Mouse (Mus musculus) Patski (cell line): Measurements from ENCODE around the gene Slc12a3. TPM values are rescaled to one million over a fixed set of nuclear protein-coding genes. Genes with fewer than 3 reads are reported as not detected.

ENCODE experiments used
- ATAC-seq: fragments of 100-300 bp; one replicate; pipeline ENCODE4 v1.8.0; 2021
- CTCF ChIA-PET: fragments of 350-600 bp; sonication (Branson Sonifier 250); formaldehyde crosslinking; loops from one replicate; lab custom pipeline; 2022; ENCODE audit warnings: inconsistent platforms; lab: Charles Lee
- POLR2A ChIA-PET: fragments of 350-600 bp; sonication (Branson Sonifier 250); formaldehyde crosslinking; loops from one replicate; lab custom pipeline; 2022; ENCODE audit warnings: antibody characterized with exemption, inconsistent platforms; lab: Charles Lee
- DNase-seq: peaks from one replicate; pipeline ENCODE4 v3.0.0-alpha.2; 2011; ENCODE audit warnings: low read depth, low spot score
- H3K27me3 ChIP-seq: fragments of 371-371 bp; one replicate; pipeline ENCODE4 v1.5.1; 2021
- CTCF ChIP-seq: fragments of 100-300 bp; IDR thresholded peaks from one replicate; pipeline ENCODE4 v1.5.1; 2021
- in situ Hi-C: fragments of 300-500 bp; cut with MboI; formaldehyde crosslinking; loops from 3 replicates; pipeline ENCODE4 v1.11.1; 2018; ENCODE audit warnings: low pct_unique_long_range_greater_than_20kb, mixed read lengths
- polyA plus RNA-seq: library from polyadenylated mRNA; unstranded; gene quantifications from one replicate; pipeline ENCODE4 v1.2.3, GENCODE M21; 2021

Gene Slc12a3
- polyA plus RNA-seq, 1 experiment from 2014 or later = 0.23 TPM

DNA sequence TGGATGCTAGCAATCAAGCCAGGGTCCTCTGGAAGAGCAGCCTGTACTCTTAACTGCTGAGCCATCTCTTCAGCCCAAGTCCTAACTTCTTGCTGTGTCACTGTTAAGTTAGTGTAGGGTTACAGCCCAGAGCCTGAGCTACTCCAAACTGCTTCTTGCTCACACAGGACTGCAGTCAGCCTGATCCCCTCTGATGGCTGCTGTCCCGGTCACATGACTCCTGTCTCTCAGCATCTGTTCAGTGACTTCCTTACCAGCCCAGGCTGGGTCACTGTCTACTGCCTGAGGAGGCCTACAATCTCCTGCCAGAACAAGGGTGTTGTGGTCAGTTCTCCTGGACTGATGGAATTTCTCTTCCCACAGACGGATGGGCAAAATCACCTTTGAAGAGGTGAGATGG is 86.2 kb downstream of the Slc12a3 start:
- in situ Hi-C loops = no loop called here
- POLR2A ChIA-PET = no interaction called here
- no peak for DNase-seq
- CTCF ChIA-PET = no interaction called here
- no peak for ATAC-seq
- peaks cover 23% of the 10 kb centered on the region for H3K27me3 ChIP-seq
- TF ChIP-seq CTCF = no peak

Other genes starting within 250 kb of the Slc12a3 start
- 28.0 TPM for gene Bbs2, start 230.3 kb upstream of the Slc12a3 start, polyA plus RNA-seq
- not detected for gene Mt4, start 192.0 kb upstream of the Slc12a3 start, polyA plus RNA-seq
- not detected for gene Mt3, start 176.6 kb upstream of the Slc12a3 start, polyA plus RNA-seq
- 92.3 TPM for gene Mt2, start 156.5 kb upstream of the Slc12a3 start, polyA plus RNA-seq
- 131 TPM for gene Mt1, start 150.1 kb upstream of the Slc12a3 start, polyA plus RNA-seq
- gene Nup93, start 114.6 kb upstream of the Slc12a3 start, polyA plus RNA-seq = 54.0 TPM
- 77.7 TPM for gene Herpud1, start 57.2 kb downstream of the Slc12a3 start, polyA plus RNA-seq
- 0.76 TPM for gene Nlrc5, start 105.2 kb downstream of the Slc12a3 start, polyA plus RNA-seq
- 51.2 TPM for gene Cpne2, start 203.8 kb downstream of the Slc12a3 start, polyA plus RNA-seq